Mouse (Mus musculus) retina, postnatal 7 days (tissue): Measurements from ENCODE around the gene Plekhg3.

Experiments
- DNase-seq: peaks from one replicate; pipeline ENCODE4 v3.0.0-alpha.2; 2012; ENCODE audit warnings: low read depth, low spot score

Gene Plekhg3

DNA sequence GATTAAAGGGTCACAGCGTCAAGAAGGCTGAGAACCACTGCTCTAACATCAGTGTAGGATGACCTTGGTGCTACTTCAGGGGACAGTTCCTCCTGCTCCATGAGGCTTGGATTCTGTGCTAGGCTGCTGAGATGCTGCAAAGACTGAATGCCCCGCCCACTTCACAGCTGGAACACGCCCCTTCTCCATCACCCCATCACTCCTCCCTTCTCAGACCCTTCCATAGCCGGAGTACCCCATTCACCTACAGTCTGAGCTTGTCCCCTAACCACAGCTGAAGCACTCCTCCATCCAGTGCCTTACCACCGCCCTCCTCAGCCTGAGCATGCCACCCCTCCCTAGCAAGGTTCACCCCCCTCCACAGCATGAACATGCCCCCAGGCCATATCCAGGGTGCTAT is 89.2 kb downstream of the Plekhg3 start:
- DNase-seq = no peak

DNA sequence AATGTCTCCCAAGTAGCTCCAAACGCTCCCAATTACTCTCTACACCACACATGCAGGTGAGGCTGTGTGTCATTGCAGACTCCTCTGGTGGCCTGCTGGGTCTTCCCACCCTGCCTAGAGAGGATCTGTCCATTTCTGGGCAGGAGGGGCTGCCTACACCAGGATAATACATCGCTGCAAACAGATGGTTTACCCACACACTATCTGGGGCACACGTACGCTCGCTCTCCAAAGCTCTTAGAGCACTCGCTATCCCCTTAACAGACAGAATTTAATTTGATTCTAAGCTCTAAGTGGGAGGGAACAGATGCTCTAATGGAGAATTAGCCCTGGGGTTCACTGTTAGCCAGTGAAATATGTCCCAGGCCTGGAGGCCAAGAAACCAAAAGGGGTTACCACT is 92.7 kb downstream of the Plekhg3 start:
- DNase-seq = peak; percentile 48
